Mouse (Mus musculus) layer of hippocampus, adult 18-20 months (tissue): ENCODE data around the gene Aamp. TPM values are rescaled to one million over a fixed set of nuclear protein-coding genes. Genes with fewer than 3 reads are reported as not detected.
"Not testable (repeated sequence)": the region's sequence is repeated elsewhere in the genome, so short reads cannot be mapped to it uniquely, and the experiment has no call there.

ENCODE experiments used
- DNase-seq, 2 experiments: peaks; one replicate each; pipeline ENCODE4 v3.0.0; 2022; ENCODE audit warnings: low spot score in 2 of 2
- long read RNA-seq: library from polyadenylated mRNA; stranded (forward); transcript quantifications from one replicate; pipeline ENCODE4 v2.0.0, GENCODE M21; 2021
- total RNA-seq, 2 experiments: library from RNA; stranded (reverse); gene quantifications; 2 replicates each; pipeline ENCODE4 v1.2.3; 2021

Gene Aamp
- 100 to 1,000 TPM; 163 to 168 TPM for total RNA-seq
- long read RNA-seq, transcript Aamp-202 (11 exons, 1,756 nt) = minor isoform, 19 of 356 reads
- long read RNA-seq, transcript Aamp-201 (11 exons, 1,817 nt) = major isoform, 269 of 356 reads
- long read RNA-seq, partial matches to known transcripts = 14 of 356 reads
- long read RNA-seq, other reads (novel, unspliced or antisense) = 54 of 356 reads

DNA sequence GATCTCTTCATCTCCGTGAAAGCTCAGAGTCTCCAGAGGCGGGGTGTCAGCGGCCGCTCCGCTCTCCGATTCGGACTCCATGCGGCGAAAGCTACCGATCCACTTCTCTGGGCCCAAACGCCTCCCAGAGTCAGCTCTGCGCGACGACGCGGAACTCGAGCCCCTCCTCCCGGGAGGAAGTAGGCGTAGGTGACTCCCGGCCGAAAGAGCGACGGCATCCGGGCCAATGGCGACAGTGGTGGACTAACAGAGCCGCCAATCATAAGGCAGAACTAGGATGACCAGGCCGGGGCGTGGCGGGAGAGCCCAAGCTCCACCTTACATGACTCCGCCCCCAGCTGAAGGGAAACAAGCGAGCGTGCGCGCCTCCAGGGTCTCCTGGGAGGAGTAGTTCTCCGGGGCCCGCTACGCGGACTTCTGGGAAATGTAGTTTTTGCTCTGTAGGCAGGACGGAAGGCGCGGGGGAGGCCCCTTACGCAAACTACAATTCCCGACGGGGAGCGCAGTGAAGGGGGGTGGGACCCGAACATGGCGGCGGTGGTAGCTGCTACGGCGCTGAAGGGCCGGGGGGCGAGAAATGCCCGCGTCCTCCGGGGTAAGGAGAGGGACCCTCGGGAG lies at the start of gene Aamp, which contains the start of gene Pnkd:
Gene Aamp, minus strand, starts transcription at position 196 of the 618 bp plus-strand sequence.
Gene Pnkd, plus strand, starts transcription at position 388 of the 618 bp plus-strand sequence.
- DNase-seq = peak; percentile 100

DNA sequence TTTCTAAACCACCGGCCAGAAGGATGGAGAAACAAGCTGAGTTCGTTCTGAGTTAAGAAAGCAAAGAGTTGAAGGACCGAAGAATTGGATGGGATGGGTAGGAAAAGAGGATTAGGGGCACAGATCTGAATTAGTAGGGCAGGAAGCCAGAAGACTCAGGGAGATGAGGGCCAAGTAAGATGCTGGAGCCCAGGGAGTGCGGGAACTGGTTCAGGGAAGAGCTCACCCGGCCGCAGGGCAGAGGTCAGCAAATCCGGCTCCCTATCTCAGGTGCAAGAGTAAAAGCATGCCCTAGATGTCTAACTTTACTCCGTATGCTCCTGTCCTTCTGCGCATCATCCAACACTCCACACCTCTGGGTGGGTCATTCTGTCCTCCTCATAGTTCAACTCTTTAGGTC lies 48.4 kb upstream of the Aamp start:
- DNase-seq = no peak

DNA sequence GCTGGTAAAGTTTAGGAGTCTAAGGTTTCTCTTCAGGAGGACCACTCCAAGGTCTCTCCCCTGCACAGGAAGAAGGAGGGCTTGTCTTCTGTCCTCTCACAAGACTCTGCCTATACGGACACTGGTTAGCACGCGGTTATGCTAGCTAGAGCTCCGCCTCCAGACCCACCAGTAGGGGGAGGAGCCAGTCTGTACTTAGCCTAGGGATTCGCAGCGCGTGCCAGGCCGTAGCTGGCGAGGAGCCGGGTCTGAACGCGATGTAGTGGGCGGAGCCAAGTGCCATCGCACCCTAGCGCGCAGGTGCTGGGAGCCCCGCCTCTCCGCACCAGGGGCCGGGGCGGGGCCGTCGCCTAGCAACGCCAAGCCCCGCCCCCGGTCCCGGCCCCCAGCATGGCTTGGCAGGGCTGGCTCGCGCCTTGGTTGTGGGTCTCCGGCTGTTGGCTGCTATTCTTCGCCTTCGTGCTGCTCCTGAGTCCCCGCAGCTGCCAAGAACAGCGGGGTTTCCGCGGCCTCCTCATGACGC lies 47.8 kb upstream of the Aamp start:
- DNase-seq = peak; percentile 94 to 98

DNA sequence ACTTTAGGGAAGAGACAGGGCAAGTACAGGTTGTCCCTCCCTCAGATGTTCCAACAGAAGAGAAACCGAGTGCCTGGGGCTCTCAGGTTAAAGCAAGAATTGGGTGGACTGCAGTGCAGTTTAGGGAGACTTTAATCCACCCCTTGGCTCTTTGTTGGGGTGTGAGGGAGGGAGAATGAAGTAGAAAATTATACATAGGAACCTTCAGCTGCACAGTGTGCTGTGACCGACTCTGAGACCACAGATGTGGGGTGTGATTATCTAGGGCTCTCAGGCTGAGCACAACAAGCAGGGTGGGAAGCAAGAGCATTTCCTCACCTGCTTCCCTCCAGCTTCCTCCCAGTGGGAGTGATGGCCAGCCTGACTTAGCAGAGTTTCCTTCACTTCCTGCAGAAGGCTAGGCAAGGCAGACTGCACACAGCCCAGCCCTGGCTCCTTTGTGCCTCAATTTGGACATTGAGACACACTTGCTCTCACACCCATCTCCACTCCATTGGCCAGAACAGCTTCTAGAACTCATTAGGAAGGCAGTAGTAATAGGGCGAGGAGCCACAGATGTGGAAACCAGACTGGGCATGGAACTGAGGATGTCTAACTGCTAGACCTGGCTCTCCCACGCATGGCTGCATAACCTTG lies 46.6 kb upstream of the Aamp start:
- DNase-seq = no peak

DNA sequence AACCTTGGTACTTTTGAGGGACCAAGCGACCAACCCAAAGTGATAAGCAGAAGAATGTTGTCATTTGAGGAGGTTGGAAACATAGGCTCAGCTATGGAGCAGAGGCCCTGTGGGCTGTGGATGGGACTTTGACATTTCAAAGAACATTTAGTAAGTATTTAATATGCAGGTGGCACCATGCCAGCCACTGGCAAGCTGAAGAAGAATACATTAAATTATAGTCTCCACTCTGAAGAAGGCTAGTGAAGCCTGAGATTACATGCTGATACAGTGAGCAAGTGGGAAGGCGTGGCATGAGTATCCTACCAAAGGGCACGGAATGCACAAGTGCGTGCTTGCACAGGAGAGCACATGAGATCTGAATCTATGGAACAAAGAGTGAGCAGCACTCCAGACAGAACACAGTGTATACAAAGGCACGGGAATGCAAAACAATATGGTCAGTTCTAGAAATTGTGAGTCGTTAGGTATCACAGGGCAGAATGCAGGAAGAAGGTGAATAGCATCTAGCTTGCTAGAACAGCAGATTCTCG lies 45.4 kb upstream of the Aamp start:
- DNase-seq = peak in 1 of 2 experiments; percentile 40

DNA sequence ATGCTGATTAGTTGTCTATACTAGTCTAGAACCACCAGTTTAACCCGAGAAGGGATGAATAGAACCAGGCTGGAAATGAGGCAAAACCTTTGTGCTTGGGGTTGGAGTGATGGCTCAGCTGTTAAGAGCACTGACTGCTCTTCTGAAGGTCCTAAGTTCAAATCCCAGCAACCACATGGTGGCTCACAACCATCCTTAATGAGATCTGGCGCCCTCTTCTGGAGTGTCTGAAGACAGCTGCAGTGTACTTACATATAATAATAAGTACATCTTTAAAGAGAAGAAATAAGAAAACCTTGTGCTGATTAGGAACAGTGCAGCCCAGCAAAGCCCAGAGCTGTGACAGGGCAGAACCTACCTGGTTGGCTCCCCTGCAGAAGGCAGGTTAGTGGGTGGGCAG lies 42.4 kb upstream of the Aamp start:
- DNase-seq = not testable (repeated sequence)

DNA sequence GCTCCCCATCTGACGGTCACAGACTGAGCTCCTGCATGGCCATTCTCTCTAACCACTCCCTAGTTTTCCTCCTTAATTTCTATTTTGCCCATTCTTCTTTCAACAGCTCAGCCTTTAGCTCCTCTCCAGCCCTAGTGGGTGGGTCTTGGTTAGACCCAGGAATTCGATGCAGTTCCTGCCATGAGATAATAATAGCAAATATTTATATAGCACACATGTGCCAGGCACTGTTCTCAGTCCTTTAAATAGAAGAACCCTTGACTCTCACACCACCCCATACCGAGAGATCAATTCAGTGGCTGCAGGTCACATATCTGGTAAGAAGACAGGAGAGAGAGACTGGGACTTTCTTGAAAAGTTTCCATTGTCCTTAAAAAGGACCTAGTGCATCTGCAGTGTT lies 36.9 kb upstream of the Aamp start:
- no peak for DNase-seq

DNA sequence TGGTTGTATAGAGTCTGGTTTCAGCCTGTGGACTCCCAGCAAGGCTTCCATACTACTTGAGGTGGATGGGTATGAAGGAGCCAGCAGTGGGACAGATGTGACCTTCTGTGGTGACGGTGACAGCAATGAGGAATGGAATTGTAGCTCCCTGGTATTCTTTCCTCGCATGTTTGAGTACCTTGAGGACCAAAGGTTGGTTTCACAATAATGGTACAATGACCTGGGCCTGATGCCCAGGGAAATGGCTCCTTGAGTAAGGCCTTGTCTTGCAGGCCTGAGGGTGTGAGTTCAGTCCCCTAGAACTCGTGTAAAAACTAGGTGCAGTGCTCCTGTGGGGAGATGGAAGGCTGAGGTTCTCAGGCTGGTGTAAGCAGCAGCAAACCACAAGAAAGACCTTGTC lies 34.2 kb upstream of the Aamp start:
- DNase-seq = no peak

DNA sequence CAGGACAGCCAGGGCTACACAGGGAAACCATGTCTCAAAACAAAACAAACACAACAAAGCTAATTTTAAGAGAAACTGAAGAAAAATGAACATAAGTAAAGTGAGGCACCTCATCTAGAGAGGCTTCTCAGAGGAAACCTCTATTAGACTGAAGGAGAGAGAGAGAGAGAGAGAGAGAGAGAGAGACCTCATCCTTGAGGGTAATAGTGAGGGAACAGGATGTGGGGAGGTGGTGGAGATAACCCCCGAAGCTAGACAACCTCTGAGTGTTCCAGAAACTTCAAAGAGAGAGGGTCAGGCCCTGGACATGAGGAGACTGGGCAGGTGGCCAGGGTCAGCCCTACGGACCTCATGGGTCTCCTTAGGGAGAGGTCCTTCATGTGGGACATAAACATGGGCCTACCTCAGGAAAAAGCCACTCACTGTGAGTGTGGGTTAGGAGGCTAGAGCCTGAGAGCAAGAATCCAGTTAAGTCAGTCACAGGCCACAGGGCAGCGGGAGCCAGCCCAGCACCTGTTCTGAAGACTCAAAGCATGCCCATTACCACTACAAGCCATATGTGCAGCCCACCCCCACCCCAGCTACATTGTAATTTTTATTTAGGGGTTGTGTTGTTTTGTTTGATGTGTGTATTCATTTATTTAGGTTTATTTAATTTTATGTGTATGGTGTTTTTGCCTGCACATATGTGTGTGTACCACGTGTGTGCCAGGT lies 31.7 kb upstream of the Aamp start:
- DNase-seq = no peak

DNA sequence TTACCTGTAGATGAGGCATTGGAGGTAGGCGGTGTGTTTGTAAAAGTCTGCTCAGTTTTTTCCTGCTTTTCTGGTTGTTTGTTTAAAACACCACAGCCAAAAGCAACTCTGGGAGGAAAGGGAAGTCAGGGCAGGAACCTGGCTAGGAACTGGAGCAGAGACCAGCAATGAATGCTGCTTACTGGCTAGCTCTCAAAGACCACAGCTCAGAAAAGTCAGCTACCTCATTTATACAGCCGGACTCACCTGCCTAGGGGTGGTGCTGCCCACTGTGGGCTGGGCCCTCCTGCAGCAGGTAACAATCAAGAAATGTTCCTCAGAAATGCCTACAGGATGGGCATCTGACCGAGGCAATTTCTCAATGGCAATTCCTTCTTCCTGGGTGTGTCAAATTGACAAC lies 30.3 kb upstream of the Aamp start:
- no peak for DNase-seq

DNA sequence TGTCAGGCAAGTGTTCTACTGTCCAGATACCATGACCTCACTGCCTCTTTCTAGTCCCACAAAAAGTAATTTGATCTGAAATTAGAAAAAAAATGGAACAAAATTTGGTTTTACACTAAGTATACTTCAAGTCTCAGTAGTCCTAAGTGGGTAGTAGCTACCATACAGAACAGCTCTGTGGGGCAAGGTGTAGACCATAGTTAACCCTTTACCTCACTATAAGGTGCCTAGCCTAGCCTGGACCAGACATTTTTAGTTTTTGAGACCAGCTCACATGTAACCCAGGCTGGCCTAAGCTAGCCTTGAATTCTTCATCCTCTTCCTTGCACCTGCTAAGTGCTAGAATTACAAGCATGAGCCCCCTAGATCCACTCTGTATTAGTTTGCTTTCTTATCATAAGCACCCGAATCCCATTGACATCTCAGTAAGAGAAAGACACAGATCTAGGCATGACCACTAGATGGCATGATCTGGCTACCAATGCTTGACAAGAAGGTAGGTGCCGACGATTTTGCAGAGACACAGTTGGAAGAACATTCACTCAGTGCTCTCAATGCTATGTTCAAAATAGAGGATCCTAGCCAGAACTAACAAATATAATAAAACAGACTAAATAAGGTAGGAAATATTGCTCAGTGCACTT lies 28.6 kb upstream of the Aamp start:
- peak; percentile 57 to 92 for DNase-seq

DNA sequence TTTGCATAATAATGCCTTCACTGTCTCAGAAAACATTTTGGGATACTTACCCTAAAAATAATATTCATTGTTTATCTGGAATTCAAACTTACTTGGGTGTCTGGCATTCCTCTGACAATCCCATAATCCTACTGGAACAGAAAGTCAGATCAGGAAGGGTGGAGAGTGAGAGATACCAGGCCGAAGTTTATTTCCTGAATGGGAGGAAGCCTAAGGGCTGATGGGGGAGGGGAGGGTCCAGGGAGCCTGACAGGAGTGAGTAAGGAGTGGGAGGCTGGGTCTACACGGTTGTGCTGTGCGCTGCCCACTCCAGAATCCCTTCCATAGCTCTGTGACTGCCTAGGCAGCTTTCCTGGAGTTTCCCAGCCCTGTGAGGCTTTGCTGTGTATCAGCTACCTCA lies 25.2 kb upstream of the Aamp start:
- no peak for DNase-seq

DNA sequence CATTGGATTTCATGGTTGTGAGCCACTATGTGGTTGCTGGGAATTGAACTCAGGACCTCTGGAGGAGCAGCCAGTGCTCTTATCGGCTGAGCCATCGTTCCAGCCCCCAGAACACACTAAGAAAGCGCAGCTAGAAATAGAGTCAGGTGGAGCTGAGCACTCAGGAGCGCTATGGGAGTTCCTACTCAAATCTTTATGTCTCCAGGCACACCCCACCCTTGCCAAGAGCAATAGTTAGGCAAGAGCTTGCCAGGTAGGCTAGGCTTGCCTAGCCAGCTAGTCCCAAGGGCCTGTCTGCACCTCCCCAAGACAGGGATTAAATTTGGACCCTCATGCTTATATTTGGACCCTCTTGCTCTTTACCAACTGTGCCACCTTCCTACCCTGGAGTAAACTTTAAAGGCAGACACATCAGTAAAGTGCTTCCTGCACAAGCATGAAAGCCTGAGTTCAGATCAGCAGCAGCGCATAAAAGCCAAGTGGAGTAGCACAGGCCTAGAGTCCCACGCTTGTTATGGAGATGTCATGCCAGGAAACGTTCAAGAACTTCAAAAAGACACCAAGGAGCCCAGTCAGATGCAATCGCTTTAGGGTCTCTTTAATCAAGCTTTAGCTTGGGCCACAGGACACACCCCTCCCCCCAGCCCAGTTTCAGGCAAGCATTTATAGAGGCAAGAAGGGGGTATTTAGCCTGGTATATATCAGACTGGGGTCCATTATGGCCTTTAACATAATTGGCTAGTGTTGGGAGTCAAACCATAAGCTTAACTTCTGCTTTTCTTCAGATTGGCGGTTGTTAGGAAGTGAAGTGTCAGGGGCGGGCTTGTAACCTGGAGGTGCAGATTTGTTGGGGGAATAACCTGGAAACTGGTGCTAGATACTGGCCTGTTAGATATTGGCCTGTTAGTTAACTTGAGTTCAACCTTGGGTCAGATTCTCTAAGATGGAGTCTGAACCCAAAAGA lies 23.7 kb upstream of the Aamp start:
- no peak for DNase-seq

DNA sequence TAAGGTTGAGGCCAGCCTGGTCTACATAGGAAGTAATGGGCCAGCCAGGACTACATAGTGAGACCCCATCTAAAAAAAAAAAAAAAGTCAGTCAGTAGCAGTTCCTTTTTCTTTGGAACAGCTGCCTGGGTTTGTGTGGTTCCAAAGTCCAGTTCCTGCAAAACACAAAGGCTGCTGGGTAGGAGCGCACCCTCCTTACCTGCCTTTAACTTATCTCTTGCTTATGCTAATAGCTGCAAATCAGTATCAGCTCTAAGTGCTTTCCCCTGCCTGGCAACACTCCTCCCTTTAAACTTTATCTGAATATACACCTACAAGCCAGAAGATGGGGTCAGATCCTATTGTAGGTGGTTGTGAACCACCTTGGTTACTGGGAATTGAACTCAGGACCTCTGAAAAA lies 22.6 kb upstream of the Aamp start:
- no peak for DNase-seq

DNA sequence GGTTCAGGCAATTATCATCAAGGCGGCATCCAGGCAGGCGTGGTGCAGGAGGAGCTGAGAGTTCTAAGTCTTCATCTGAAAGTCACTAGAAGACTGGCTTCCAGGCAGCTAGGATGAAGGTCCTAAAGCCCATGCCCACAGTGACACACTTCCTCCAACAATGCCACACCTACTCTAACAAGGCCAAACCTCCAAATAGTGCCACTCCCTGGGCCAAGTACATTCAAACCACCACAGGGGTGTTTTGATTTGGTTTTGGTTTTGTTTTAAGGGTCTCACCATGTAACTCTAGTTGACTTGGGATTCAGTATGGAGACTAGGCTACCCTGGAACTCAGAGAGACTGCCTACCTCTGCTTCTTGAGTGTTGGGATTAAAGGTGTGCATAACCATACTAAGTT lies 21.0 kb upstream of the Aamp start, which contains the start of gene Tmbim1:
Gene Tmbim1, minus strand, starts transcription at position 101 of the 400 bp plus-strand sequence.
- no peak for DNase-seq

DNA sequence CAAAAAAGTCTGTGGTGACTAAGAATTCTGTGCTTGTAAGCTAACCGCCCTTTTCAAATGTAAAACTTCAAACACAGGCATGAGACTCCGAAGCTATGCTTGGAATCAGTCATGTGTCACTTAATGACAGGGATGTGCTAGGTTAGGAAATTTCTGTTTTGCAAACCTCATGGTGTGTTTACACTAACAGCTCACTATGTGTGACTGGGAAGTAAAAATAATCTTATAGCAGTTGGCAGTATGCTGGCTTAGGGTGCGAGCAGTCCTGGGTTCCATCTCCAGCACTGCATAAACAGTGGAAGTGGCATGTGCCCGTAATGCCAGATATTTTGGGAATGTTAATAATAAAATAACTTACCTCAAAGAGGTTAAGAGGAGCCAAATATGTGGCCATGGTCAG lies 20.4 kb upstream of the Aamp start:
- no peak for DNase-seq

DNA sequence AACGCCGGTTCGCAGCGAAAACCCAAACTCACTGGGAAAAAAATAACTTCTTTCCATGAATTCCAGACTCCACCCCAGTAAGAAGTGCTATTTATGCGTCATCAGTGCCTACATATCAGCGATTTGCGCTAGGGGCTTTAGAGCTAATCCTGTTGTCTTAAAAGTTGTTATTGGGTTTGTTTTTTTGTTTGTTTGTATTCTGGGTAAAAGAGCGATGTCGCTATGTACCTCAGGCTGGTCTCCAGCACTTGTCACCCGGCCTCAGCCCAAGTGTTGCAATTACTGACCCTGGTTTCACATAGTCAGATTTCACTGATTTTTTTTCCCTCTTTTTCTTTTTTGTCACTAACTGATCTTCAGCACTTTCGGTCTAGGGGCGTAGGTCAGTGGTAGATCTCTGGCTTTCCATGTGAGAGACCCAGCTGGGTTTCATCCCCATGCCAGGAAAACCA lies 19.8 kb upstream of the Aamp start:
- no peak for DNase-seq

DNA sequence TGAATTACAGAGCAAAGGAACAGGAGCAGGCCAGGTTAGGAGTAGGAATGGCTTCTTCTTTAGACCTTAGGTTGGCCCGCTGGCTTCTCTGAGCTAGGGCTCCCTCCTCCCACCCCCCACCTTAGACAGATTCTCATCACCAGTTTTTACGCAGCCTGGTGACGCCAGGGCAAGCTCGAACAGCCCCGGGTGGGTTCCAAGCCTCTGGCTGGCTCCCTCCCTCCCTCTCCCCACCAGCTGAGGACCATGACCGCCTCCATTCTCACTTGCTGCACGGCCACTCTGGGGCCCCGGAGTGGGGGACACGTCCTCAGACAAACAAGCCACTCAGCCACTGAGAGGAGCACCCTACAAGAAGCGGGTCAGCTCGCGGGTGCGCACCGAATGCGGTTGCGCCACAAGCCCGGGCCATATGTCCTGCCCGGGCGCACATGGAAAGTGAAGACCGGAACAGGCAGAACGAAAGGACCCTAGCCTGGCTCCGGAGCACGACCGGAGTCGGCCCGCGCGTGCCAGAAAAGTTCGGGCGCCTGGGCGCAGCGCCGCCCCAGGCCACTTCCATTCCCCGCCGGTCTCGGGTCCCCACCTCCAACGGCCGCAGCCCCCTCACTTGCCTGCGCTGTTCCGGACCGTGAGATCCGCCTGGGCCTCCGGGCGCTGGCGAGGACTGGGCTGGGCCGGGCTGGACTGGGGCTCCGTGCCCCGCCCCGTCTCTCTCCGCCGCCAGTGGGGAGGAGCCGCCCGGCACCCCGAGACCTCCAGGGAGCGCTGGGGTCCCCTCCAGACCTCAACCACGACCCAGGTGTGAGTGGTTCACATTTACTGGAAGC lies 19.2 kb upstream of the Aamp start:
- DNase-seq = peak in 1 of 2 experiments; percentile 44

DNA sequence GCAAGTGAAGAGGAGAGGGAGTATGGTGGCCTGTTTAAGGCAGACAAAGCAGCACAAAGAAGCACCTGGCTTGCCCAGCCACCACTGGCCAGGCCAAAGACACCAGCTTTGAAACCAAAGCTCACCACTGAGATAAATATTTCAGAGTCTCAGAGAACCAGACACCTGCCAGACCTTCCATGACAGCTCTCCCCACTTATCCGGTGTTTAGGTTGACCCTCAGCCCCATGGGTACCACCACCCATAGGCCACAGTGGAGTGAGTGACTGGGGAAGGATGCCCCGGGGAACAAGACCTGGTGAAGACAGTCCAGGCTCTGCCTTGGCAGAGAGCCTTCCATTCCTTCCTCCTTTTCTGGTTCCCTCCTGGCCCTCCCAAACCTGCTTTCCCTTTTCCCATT lies 18.3 kb upstream of the Aamp start:
- DNase-seq = no peak
